Mouse (Mus musculus) forebrain, embryonic 16.5 days (tissue): ENCODE results near the gene Fance. TPM values are rescaled to one million over a fixed set of nuclear protein-coding genes. Genes with fewer than 3 reads are reported as not detected.

ENCODE experiments used
- ATAC-seq: fragments of 200-750 bp; cut with Nextera tagmentation; 2 replicates; pipeline ENCODE4 v1.8.0; 2017; ENCODE audit warnings: mild to moderate bottlenecking, moderate library complexity
- H3K27ac ChIP-seq: fragments of 300-500 bp; sonication (generic); 2 replicates; pipeline ENCODE4 v1.5.1; 2014; ENCODE audit warnings: low read length, control low read depth
- H3K27me3 ChIP-seq: fragments of 300-500 bp; sonication (generic); replicated peaks from 2 replicates; pipeline ENCODE4 v1.6.1; 2014; ENCODE audit warnings: low read length; ENCODE audit not compliant: control insufficient read depth, insufficient read depth
- H3K36me3 ChIP-seq: fragments of 300-500 bp; sonication (generic); 2 replicates; pipeline ENCODE4 v1.6.1; 2014; ENCODE audit not compliant: control insufficient read depth, insufficient read depth
- H3K4me1 ChIP-seq: fragments of 300-500 bp; sonication (generic); replicated peaks from 2 replicates; pipeline ENCODE4 v1.6.1; 2014; ENCODE audit warnings: low read length; ENCODE audit not compliant: control insufficient read depth, insufficient read depth
- H3K4me2 ChIP-seq: fragments of 300-500 bp; sonication (generic); 2 replicates; pipeline ENCODE4 v1.6.1; 2014; ENCODE audit warnings: mild to moderate bottlenecking, low read length, control low read depth
- H3K4me3 ChIP-seq: fragments of 300-500 bp; sonication (generic); replicated peaks from 2 replicates; pipeline ENCODE4 v1.5.1; 2014; ENCODE audit warnings: mild to moderate bottlenecking, low read length, control low read depth
- H3K9ac ChIP-seq: fragments of 300-500 bp; sonication (generic); replicated peaks from 2 replicates; pipeline ENCODE4 v1.6.1; 2014; ENCODE audit warnings: low read depth, low read length, control low read depth
- H3K9me3 ChIP-seq: fragments of 300-500 bp; sonication (generic); 2 replicates; pipeline ENCODE4 v1.6.1; 2016; ENCODE audit warnings: low read length; ENCODE audit not compliant: control insufficient read depth
- WGBS: fragments of 180-500 bp; shearing (Covaris S2); extraction: QIAGEN DNeasy Blood & Tissue Kit; methylation state at CpG from one replicate; pipeline ENCODE4 v1.1.7; 2014; 5-methylcytosine and 5-hydroxymethylcytosine counted together
- polyA plus RNA-seq: library from polyadenylated mRNA; unstranded; fragments of >200 nt; fragmentation: Nextera tagmentation; extraction: Ambion mirVana; gene quantifications from 2 replicates; pipeline ENCODE4 v1.2.1, GENCODE M21; 2015

The Fance gene
- polyA plus RNA-seq, 1 experiment from 2014 or later = 25.0 TPM

- no peak overlapping the region for H3K4me3 ChIP-seq
- no peak overlapping the region for H3K27ac ChIP-seq
- H3K9me3 ChIP-seq = no peaks in the 10 kb centered on the region
- peaks cover 12% of the 10 kb centered on the region for H3K4me1 ChIP-seq
- H3K4me2 ChIP-seq = no peak overlapping the region
- ATAC-seq = no peak
- no peak overlapping the region for H3K9ac ChIP-seq
- H3K36me3 ChIP-seq = peaks cover 5% of the 10 kb centered on the region; the same call in 1 of the 2 replicates
- H3K27me3 ChIP-seq = no peaks in the 10 kb centered on the region
- 62% methylated on average over 31 of the region's 31 CpGs for WGBS
These were observed 19.7 kb downstream of the Fance start for GRCm38 (mm10) chr17:28332915-28333546.

- Histone ChIP-seq H3K27me3 (no peaks in the 10 kb centered on the region), H3K36me3 (0 out of 2 replicates have a peak, but pooled peaks cover 5% of the 10 kb centered on the region), H3K9ac (no peak overlapping the region), H3K4me1 (no peaks in the 10 kb centered on the region), H3K9me3 (no peaks in the 10 kb centered on the region), H3K4me3 (no peak overlapping the region), H3K4me2 (no peak overlapping the region), H3K27ac (no peak overlapping the region)
- 81% methylated on average over 10 of the region's 10 CpGs for WGBS
- ATAC-seq = no peak
These were observed 21.9 kb downstream of the Fance start for GRCm38 (mm10) chr17:28335267-28335666.

- Histone ChIP-seq H3K9ac (no peak overlapping the region), H3K27ac (no peak overlapping the region), H3K4me2 (no peak overlapping the region), H3K9me3 (no peaks in the 10 kb centered on the region), H3K27me3 (no peaks in the 10 kb centered on the region), H3K36me3 (no peaks in the 10 kb centered on the region), H3K4me3 (no peak overlapping the region), H3K4me1 (peaks cover 9% of the 10 kb centered on the region)
- 94% methylated on average over 7 of the region's 7 CpGs for WGBS
- no peak for ATAC-seq
These were observed 24.2 kb downstream of the Fance start for GRCm38 (mm10) chr17:28337547-28337946.

GRCm38 (mm10) chr17:28340578-28340977, 27.3 kb downstream of the Fance start:
- Histone ChIP-seq H3K36me3 (no peaks in the 10 kb centered on the region), H3K27ac (no peak overlapping the region), H3K4me2 (no peak overlapping the region), H3K4me1 (peaks cover 18% of the 10 kb centered on the region), H3K4me3 (no peak overlapping the region), H3K27me3 (no peaks in the 10 kb centered on the region), H3K9ac (peak overlapping the region; percentile 27; the same call in 1 of the 2 replicates), H3K9me3 (no peaks in the 10 kb centered on the region)
- ATAC-seq = peak; percentile 21; the same call in 1 of the 2 replicates
- WGBS = 70% methylated on average over 7 of the region's 7 CpGs

GRCm38 (mm10) chr17:28341091-28341490, 27.8 kb downstream of the Fance start:
- peak; percentile 63 for ATAC-seq
- H3K27ac ChIP-seq = no peak overlapping the region
- peaks cover 20% of the 10 kb centered on the region for H3K4me1 ChIP-seq
- H3K9ac ChIP-seq = peak overlapping the region; percentile 27
- 4% methylated on average over 26 of the region's 26 CpGs for WGBS
- no peaks in the 10 kb centered on the region for H3K36me3 ChIP-seq
- no peaks in the 10 kb centered on the region for H3K27me3 ChIP-seq
- peak overlapping the region; percentile 40 for H3K4me2 ChIP-seq
- H3K9me3 ChIP-seq = no peaks in the 10 kb centered on the region
- H3K4me3 ChIP-seq = peak overlapping the region; percentile 20

GRCm38 (mm10) chr17:28344050-28344607, 30.8 kb downstream of the Fance start:
- Histone ChIP-seq H3K4me1 (peaks cover 23% of the 10 kb centered on the region), H3K9ac (no peak overlapping the region), H3K36me3 (no peaks in the 10 kb centered on the region), H3K27ac (no peak overlapping the region), H3K9me3 (no peaks in the 10 kb centered on the region), H3K4me3 (no peak overlapping the region), H3K27me3 (no peaks in the 10 kb centered on the region), H3K4me2 (no peak overlapping the region)
- 48% methylated on average over 4 of the region's 4 CpGs for whole genome bisulfite sequencing
- ATAC-seq = no peak

GRCm38 (mm10) chr17:28344670-28345069, 31.4 kb downstream of the Fance start:
- Histone ChIP-seq H3K4me1 (peaks cover 29% of the 10 kb centered on the region), H3K36me3 (no peaks in the 10 kb centered on the region), H3K4me2 (no peak overlapping the region), H3K9me3 (no peaks in the 10 kb centered on the region), H3K27ac (no peak overlapping the region), H3K9ac (no peak overlapping the region), H3K4me3 (no peak overlapping the region), H3K27me3 (no peaks in the 10 kb centered on the region)
- 66% methylated on average over 3 of the region's 3 CpGs for WGBS
- ATAC-seq = no peak

- Histone ChIP-seq H3K27ac (no peak overlapping the region), H3K4me1 (peaks cover 31% of the 10 kb centered on the region), H3K9me3 (no peaks in the 10 kb centered on the region), H3K4me3 (no peak overlapping the region), H3K36me3 (no peaks in the 10 kb centered on the region), H3K4me2 (no peak overlapping the region), H3K9ac (no peak overlapping the region; the same call in 1 of the 2 replicates), H3K27me3 (no peaks in the 10 kb centered on the region)
- 17% methylated on average over 7 of the region's 8 CpGs for WGBS
- ATAC-seq = no peak
These were observed 32.0 kb downstream of the Fance start for GRCm38 (mm10) chr17:28345271-28345721.

- H3K9me3 ChIP-seq = no peaks in the 10 kb centered on the region
- no peak for ATAC-seq
- no peaks in the 10 kb centered on the region for H3K36me3 ChIP-seq
- H3K4me1 ChIP-seq = peaks cover 27% of the 10 kb centered on the region
- H3K4me3 ChIP-seq = no peak overlapping the region
- H3K27ac ChIP-seq = no peak overlapping the region
- H3K4me2 ChIP-seq = no peak overlapping the region
- no peak overlapping the region; the same call in 1 of the 2 replicates for H3K9ac ChIP-seq
- H3K27me3 ChIP-seq = no peaks in the 10 kb centered on the region
- WGBS = 20% methylated on average over 10 of the region's 10 CpGs
These were observed 32.6 kb downstream of the Fance start for GRCm38 (mm10) chr17:28345882-28346281.
